Mouse (Mus musculus) adipocyte (in vitro differentiated cells): ENCODE measurements at regions not wholly inside any gene's neighbourhood (a gene's known extent, or its start where the extent isn't known, plus 50 kb on each side); places are given as distances from the start of the nearest gene placed in this dataset.
A peak's percentile ranks its signal among the peaks of the same experiment; 100 is the strongest.
"Not testable (repeated sequence)": the region's sequence is repeated elsewhere in the genome, so short reads cannot be mapped to it uniquely, and the experiment has no call there.

ENCODE experiments used
- DNase-seq: peaks from one replicate; pipeline ENCODE4 v3.0.0-alpha.2; 2016; ENCODE audit warnings: low spot score

DNA sequence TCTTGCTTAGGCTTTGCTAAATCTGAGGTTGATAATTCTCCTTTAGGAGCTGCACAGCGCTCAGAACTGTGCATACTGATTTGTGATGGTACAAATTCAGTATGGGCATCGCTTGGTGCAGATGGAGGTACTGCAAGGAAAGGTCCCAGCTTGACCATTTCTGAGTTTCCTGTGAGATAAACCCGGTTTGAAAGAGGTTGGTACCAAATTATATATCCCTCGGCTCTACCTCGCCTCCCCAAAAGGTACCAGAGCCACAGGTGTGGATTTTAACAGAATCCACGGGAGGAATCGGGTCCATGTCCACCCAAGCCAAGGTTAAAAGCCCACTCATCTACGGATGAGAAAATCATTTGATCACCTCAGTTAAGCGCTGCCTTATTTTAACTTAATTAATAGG lies 172.5 kb upstream of the Zfp808 start:
- DNase-seq, result peak; percentile 1

DNA sequence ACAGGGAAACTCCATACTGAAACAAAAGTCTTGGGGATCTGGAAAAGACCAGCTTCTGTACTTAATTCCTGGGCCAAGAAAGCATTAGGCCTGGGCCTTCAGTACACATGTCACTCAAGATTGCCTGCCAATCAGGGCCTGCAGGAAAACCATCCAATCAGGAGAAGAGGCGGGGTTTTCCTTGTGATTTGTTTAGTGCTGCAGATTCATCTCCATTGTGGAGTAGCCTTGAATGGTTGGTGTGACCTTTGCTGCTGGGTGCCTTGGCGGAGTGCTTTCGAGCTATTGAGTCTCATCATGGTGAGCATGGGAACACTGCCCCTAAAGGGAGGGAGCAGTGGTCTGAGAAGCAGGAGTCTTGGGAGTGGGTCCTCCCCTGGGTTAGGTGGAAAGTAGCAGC lies 150.8 kb upstream of the Zfp808 start:
- DNase-seq, result not testable (repeated sequence)

DNA sequence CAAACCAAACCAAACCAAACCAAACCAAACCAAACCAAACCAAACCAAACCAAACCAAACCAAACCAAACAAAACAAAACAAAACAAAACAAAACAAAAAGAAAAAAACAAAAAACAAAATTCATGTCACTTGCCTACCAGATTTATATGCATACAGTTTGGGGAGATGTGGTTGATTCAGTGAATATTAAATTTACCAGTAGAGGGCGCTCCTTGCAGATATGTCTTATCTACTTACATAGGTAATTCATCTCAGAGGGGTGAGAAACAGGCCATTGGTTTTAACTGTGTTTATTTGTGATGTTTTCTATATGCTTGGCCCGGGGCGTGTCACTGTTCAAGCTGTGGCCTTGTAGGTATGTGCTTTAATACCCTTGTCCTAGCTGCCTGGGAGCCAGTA lies 133.2 kb upstream of the Zfp808 start:
- DNase-seq, result not testable (repeated sequence)

DNA sequence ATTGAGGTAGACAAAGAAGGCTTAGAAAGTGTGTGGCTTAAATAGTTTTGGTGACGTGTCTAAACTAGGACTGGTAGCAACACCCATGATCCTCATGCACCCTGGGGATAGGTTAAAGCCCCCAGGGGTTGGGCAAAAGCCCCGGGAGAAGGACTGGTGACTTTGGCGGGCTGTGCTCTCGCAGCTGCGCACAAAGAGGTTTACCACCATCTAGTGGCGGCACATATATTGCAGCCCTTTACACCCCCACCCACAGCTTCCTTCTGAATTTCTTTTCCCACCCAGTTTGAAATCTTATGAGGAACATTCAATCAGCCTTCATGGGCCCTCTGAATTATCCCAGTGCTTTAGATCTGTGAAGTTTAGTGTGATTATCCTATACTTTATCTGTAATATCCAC lies 130.9 kb upstream of the Zfp808 start:
- not testable (repeated sequence) for DNase-seq

DNA sequence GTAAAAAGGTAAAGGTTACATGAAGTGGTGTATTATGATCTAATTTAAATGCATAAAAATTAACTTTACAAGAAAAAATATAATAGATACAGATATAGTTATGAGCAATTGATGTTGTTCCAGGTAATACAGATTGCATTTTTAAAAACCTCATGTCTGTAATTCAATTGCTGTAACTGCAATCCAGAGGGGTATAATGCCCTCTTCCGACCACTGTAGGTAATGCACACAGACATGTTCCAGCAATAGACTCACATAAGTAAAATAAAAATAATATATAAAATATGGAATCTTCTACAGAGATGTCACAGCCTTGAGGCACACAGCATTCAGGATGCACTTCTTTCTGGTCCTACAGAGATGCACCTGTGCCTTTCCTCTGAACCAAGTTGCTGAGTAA lies 122.4 kb upstream of the Zfp808 start:
- DNase-seq, result not testable (repeated sequence)

DNA sequence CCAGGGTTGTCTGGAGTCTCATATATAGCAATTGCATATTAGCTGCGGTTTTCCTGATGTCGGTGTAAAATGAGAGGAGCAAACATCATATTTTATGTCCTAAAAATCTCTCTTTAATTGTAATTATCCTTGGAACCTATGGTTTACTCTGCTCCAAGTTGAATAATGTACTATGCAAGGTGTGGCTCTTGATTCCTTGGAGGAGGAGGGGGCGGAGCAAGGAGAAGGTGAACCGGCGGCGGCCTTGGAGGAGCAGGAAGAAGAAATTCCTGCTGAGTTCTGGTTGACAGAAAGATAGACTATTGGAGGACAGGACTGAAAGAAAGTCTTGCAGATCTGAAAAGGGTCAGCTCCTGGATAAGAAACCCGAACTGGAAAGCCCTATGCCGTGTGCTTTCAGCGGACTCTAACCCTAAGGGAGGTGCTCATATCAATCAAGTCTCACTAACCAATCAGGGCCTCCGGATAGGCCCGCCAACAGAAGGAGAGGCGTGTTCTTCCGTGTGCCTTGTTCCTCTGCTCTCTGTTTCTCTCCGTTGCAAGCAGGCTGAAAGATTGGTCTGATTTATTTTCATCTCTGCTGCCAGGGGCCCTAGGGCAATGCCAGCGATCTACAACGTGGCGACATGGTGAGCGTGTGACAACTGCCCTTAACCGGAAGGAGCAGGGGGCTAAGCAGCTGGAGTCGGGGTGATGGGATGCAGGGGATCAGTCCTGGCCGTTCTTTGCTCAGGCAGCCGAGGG lies 114.1 kb upstream of the Zfp808 start:
- DNase-seq, result peak; percentile 61

DNA sequence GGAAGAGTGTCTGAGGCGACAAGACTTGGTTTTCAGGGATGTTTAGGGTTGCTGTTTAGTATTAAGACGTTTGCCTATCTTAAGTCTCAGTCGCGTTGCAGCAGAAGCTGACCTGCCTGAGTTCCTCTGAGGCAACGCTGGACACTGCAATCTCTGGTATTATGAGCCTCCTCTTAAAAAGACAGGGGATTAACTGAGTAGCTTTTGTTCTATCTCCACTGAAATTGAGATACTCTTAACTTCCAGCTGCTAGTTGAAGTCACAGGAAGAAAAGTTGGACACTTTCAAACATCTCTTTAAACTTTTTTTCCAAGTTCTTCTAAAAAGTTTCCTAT lies 113.6 kb upstream of the Zfp808 start:
- DNase-seq, result not testable (repeated sequence)

DNA sequence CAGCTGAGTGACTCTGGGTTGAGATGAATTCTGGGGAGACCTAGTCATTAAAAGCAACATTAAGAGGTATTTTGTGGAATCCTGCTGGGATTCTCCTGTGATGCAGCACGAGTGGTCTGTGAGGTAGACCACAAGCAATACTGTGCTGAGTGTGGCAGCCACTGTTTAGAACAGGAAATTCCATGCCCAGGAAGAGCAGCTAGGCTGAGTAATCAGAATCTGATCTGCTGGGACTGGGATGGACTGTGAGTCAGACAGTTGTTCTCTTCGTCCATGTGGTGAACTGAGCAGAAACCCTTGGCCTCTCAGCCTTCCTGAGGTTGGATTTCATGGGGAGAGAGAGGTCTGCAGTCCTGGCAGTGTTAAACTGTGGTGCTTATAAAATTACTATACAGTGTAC lies 92.0 kb upstream of the Zfp808 start:
- not testable (repeated sequence) for DNase-seq

DNA sequence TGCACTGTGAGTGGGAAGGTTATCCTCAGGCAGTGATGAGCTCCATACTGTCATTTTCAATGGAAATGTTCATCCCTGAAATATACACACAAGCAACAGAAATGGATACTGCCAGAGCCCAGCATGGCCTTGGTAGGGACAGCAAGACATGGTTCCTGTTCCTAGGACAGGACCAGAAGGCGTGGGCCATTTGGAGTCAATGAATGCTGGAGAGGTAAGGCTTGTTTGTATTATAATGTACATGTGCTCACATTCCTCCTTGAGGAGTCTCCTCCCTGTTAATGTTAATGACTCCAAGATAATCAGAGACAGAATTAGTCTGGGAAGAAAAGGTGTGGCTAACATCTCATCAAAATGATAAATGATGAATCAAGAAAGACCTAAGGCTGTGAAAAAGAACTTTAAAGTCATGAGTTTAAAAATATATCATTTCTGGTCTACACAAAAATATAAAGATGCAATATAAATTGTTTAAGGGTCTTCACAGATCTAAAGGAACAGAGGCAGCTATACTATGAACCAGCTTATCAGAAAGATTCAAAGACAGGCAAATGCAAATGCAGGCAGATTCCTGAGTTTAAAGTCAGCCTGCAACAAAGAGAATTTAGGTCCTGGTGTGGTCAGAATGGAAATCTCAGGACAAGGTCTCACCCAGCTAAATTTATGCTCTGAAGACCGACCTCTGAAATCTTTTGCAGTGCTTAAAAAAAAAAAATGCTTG lies 51.6 kb upstream of the Zfp808 start:
- not testable (repeated sequence) for DNase-seq

DNA sequence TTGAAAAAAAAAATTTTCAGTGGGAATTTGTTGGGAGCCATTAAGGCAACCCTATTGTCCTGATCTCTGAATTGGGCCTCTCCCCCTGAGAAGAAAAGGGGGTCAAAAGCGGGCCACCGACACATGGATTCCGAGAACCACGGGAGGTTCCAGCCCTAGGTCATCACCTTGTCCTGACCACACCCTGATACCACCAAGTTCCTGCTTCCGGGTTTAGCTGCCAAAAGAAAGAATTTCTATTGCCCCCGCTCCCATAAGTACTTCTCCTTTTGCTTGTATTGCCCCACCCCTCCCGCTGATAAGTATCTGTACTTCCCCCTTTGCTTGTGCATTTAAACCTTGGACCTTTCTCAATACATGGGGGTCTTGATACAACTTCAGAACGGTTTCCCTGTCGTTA lies 50.8 kb upstream of the Zfp808 start:
- not testable (repeated sequence) for DNase-seq
